Mouse (Mus musculus): ENCODE measurements at regions not wholly inside any gene's neighbourhood (a gene's known extent, or its start where the extent isn't known, plus 50 kb on each side); places are given as distances from the start of the nearest gene placed in this dataset.

GRCm38 (mm10) chr17:68177835-68178234, 95.8 kb upstream of the L3mbtl4 start:
- no peak for TF ChIP-seq POLR2A (IDR thresholded peaks at IDR 0.05; ENCODE audit: extremely low read depth, insufficient read depth, low read length)
- TF ChIP-seq CTCF (IDR thresholded peaks at IDR 0.05; ENCODE audit: extremely low read depth, insufficient read depth, low read length), result peak; percentile 39; the same call in 1 of the 2 replicates

Measured in cortical plate, adult 2 months (tissue).